Mouse (Mus musculus) cerebral cortex, adult 2 months (tissue): ENCODE data around the gene 1700020D05Rik.

Experiments used
- WGBS: fragments of 180-500 bp; shearing (Covaris S2); methylation state at CpG from one replicate; pipeline ENCODE4 v1.1.7; 2018; 5-methylcytosine and 5-hydroxymethylcytosine counted together

Gene 1700020D05Rik

DNA sequence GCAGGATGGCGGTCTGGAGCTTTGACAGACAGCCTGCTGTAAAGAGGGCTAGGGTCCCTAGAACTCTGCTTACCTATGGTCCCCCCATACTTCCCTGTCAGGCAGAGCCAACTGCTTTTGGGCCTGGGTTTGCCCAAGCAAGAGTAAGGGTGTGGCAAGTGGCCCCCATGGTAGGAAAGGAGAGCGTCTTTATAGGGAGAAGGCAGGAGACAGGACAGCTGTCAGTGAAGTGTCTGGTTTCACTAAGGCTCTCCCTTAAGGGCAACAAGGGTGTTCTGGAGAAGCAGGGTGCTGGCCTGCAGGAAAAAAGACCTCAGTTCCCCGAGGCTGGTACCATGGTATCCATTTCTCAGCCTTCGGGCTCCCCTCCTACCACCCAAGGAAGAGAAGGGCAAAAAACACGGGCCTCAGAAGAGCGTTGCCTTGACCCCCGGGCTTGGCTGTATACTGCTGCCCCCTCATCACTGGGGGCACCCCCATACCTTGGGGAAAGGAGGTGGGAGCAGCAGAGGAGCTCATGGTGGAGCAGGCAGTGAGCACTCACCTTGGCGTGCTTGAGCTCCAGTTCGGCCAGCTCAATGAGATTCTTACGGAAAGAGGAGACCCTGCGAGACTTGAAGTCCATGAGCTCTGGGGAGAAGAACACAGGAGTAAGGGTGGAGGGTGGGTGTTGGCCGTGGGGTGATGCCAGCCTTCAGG is 8.1 kb downstream of the 1700020D05Rik start:
- WGBS: 84% methylated on average over 12 of the region's 12 CpGs

GRCm38 (mm10) chr19:5494314-5494713 is 9.3 kb downstream of the 1700020D05Rik start:
- WGBS: 64% methylated on average over 3 of the region's 3 CpGs

GRCm38 (mm10) chr19:5493301-5493721 is 10.3 kb downstream of the 1700020D05Rik start:
- 37% methylated on average over 9 of the region's 9 CpGs for WGBS

DNA sequence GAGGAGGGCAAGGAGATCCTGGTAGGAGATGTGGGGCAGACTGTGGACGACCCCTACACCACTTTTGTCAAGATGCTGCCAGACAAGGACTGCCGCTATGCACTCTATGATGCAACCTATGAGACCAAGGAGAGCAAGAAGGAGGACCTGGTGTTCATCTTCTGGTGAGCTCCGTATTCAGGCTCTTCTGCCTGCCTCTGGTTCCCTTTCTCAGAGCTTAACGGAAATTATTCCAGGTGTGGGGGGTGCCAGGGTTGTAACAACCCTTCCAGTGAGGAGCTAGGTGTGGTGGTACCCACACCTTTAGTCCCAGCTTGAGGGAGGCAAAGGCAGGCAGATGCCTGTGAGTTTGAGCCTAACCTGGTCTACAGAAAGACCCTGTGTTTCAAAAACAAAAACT is 10.9 kb downstream of the 1700020D05Rik start:
- 59% methylated on average over 4 of the region's 4 CpGs for WGBS

DNA sequence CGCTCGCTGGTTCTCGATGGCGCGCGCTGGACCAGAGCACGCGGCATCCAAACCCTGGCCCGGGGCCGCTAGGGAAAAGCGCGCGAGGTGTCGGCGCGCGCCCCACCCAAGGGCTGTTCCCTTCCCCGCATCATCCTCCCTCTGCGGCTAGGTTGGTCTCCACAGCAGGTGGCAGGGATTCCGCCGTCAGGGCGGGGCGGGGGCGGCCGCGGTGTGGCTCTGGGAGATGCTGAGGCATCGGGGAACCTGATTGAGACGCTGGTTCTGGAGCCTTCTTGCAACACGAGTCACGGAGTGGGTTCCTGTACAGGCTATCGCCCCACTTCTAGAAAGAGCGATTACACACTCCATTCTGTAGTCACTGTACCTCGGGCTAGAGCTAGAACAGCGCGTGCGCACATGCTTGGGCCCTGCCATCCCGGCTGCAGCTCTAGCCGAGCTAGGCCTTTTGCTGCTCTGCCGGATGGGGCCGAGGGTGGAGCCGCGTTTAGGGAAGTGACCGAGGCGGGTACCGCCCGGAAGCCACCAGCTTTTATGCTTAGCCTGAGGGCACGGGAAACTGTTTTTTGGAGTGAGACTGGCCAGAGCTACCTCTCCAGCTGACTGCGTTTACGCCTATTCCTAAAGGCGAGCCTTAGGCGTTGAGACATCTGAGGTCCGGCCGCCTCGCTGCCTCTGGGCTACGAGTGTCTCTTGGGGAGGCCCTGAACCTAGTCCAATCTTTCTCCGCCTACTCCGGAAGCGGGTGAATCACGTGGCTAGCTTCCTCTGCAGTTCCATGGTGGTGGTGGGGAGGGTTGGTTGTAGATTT is 12.5 kb downstream of the 1700020D05Rik start:
- under 1% methylated on average over 59 of the region's 59 CpGs for WGBS

DNA sequence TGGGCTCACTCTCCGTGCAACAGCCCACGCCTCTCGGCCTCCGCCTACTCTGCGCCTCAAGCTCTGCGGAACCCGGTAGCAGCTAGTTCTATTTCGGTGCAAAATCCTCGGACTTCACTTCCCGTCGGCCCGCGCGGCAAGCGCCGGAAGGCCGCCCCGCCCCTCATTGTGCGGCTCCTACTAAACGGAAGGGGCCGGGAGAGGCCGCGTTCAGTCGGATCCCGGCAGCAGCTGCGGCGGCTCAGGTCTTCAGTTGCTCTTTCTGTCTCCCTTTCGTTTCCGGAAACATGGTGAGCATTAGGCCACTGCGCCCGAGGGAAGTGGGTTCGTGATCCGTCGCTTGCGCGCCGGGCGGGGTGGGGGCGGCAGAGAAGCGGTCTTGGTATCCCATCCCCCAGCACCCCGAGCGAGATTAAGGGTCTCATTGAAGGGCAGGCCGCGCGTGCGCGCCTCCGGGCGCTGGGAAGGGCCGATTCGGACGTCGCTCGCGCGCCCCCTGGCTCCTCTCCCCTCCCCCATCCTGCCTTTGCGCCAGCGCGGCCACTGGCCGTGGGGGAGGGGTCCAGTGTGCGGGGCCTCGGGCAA is 13.2 kb downstream of the 1700020D05Rik start, which contains the start of gene Cfl1:
TSS of gene Cfl1 (plus strand) at position 143 of the 585 bp plus-strand sequence.
- under 1% methylated on average over 54 of the region's 62 CpGs for WGBS

- 16% methylated on average over 10 of the region's 10 CpGs for WGBS
Observed at GRCm38 (mm10) chr19:5489721-5490120, 13.9 kb downstream of the 1700020D05Rik start.

DNA sequence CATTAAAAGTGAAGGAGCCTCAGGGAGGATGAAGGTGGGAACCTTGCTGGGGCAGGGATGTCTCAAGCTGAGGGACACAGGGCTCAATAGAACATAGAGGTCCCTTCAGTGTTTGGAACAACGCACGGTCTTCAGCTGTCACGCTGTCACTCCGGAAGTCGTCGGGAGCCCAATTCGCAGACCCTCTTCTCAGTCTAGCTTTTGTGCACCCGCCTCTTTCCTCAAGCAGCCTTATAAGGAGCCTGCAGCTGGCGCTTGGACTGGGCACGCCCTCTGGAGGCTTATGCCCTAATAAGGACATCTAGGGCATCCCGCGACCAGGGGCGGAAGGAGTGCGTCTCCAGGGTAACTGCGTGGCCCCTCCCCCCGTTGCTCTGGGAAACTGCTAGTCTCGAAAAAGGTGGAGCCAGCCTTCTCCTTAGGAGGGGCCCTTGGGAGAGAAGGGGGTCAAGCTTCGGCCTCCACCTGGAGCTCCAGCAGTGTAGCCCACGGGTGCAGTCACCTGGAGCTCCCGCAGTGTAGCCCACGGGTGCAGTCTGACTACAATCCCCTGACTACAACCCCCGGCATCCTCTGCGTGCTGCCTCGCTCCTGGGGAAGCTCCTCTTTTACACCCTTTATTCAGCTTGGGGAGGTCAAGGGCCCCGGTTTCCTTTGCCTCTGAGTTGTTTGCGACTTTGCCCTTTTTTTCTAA is 14.6 kb downstream of the 1700020D05Rik start:
- under 1% methylated on average over 26 of the region's 26 CpGs for WGBS

- under 1% methylated on average over 39 of the region's 39 CpGs for WGBS
Observed at GRCm38 (mm10) chr19:5487768-5488550, 15.6 kb downstream of the 1700020D05Rik start, which contains the start of gene Mus81. Gene Mus81 (minus strand): TSS chr19:5488402.

GRCm38 (mm10) chr19:5486771-5487170 is 16.8 kb downstream of the 1700020D05Rik start:
- whole genome bisulfite sequencing: 78% methylated on average over 4 of the region's 4 CpGs

DNA sequence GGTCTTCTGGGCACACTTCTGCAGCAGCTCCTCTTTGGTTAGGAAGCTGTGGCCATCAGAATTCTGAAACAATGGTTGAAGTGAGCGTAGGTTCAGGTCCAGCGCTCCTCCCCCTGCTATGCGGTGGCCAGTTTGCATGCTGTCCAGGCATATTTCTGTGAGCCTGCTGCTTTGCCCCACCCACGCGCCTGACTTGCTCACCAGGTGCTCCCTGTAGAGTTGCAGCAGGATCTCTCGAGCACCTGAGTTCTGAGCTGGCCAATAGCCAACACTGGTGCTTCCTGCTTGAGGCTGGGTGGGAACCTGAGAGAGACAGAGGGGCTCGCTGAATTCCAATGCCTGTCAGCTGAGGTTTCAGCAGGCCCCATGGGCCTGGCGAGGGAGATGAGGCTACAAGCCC is 17.3 kb downstream of the 1700020D05Rik start:
- 68% methylated on average over 8 of the region's 8 CpGs for whole genome bisulfite sequencing

- WGBS: 90% methylated on average over 7 of the region's 7 CpGs
Observed at GRCm38 (mm10) chr19:5485821-5486220, 17.8 kb downstream of the 1700020D05Rik start.

- 81% methylated on average over 8 of the region's 8 CpGs for WGBS
Observed at GRCm38 (mm10) chr19:5485371-5485770, 18.2 kb downstream of the 1700020D05Rik start.

- WGBS: 88% methylated on average over 5 of the region's 5 CpGs
Observed at GRCm38 (mm10) chr19:5484496-5484895, 19.1 kb downstream of the 1700020D05Rik start.

DNA sequence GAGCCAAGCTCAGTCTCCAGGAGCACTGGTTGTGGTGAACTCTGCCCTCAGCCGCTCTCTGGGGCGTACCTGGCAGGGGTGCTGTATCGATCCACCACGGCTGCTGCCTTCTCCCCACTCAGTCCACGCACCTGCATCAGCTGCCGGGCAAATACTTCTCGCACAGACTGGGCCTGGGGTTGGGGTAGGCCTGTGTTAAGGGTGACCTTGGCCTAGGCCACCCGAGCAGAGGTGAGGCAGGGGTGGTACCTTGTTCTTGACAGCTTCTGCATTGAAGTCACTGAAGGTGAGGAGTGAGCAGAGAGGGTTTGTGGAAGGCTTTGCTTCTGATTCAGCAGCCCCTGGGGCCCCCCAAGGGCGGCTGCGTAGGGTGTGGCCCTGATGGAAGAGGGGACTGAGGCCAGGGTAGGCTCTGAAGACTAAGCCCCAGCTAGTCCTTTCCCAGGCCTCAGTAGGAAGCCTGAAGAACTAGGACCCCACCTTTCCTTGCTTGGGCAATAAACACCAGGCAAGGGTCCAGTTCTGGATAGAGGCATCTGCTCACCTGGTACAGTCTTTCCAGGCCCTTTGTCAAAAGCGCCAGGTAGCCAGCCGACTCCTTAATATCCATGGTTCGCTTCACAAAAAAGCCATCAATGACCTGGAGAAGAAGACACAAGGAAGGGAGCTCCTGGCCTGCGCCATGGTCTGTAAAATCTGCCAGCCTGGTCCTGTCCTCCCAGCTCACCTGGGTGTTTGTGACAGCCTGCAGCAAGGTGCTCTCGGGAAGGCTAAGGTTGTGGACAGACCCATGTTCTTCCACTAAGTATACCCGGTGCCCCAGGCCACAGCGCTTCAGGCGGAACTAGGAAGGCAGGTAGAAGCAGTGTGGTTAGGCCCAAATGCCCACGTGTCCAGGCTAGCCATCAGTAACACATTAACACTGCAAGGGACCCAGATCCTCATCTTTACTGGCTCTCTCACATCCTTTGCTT is 19.9 kb downstream of the 1700020D05Rik start:
- WGBS: 91% methylated on average over 19 of the region's 19 CpGs

- WGBS: 94% methylated on average over 10 of the region's 10 CpGs
Observed at GRCm38 (mm10) chr19:5481398-5481797, 22.2 kb downstream of the 1700020D05Rik start.

DNA sequence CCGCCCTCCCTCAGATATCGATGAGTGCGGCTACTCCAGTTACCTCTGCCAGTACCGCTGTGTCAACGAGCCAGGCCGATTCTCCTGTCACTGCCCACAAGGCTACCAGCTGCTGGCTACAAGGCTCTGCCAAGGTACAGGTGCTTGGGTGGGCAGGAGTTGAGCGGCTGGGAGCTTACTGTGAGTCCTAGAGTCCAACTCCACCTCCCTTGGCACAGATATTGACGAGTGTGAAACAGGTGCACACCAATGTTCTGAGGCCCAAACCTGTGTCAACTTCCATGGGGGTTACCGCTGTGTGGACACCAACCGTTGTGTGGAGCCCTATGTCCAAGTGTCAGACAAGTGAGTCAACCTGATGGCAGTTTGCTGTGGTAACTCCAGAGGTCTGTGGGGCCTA is 23.6 kb downstream of the 1700020D05Rik start:
- 87% methylated on average over 10 of the region's 10 CpGs for WGBS

GRCm38 (mm10) chr19:5477668-5478300 is 25.8 kb downstream of the 1700020D05Rik start:
- 73% methylated on average over 18 of the region's 18 CpGs for WGBS

GRCm38 (mm10) chr19:5477004-5477667 is 26.5 kb downstream of the 1700020D05Rik start:
- WGBS: 70% methylated on average over 10 of the region's 10 CpGs
